Mouse (Mus musculus): ENCODE measurements around the gene Tead3.
"Not testable (repeated sequence)": the region's sequence is repeated elsewhere in the genome, so short reads cannot be mapped to it uniquely, and the experiment has no call there.

The Tead3 gene

GRCm38 (mm10) chr17:28358576-28359261 is 8.1 kb upstream of the Tead3 start:
- DNase-seq: peak; percentile 27

- DNase-seq: peak; percentile 90
These were observed 5.3 kb upstream of the Tead3 start for GRCm38 (mm10) chr17:28355871-28356270.

GRCm38 (mm10) chr17:28352018-28352417 is 1.4 kb upstream of the Tead3 start:
- no peak for DNase-seq

- DNase-seq: no peak
These were observed 805 bp upstream of the Tead3 start for GRCm38 (mm10) chr17:28351353-28351890.

- no peak for DNase-seq
These were observed 634 bp downstream of the Tead3 start for GRCm38 (mm10) chr17:28349901-28350465.

- DNase-seq: no peak
These were observed 1.2 kb downstream of the Tead3 start for GRCm38 (mm10) chr17:28349264-28349880.

- DNase-seq: peak; percentile 33
These were observed 2.4 kb downstream of the Tead3 start for GRCm38 (mm10) chr17:28348211-28348610.

- no peak for DNase-seq
These were observed 3.3 kb downstream of the Tead3 start for GRCm38 (mm10) chr17:28347327-28347726.

GRCm38 (mm10) chr17:28345882-28346281 is 4.7 kb downstream of the Tead3 start:
- peak; percentile 20 for DNase-seq

GRCm38 (mm10) chr17:28345271-28345721 is 5.3 kb downstream of the Tead3 start:
- DNase-seq: peak; percentile 28

- DNase-seq: no peak
These were observed 5.9 kb downstream of the Tead3 start for GRCm38 (mm10) chr17:28344670-28345069.

- peak; percentile 55 for DNase-seq
These were observed 6.5 kb downstream of the Tead3 start for GRCm38 (mm10) chr17:28344050-28344607.

- peak; percentile 95 for DNase-seq
These were observed 9.5 kb downstream of the Tead3 start for GRCm38 (mm10) chr17:28341091-28341490.

- DNase-seq: no peak
These were observed 10.0 kb downstream of the Tead3 start for GRCm38 (mm10) chr17:28340578-28340977.

- no peak for DNase-seq
These were observed 13.1 kb downstream of the Tead3 start for GRCm38 (mm10) chr17:28337547-28337946.

GRCm38 (mm10) chr17:28335267-28335666 is 15.3 kb downstream of the Tead3 start:
- DNase-seq: no peak

- no peak for DNase-seq
These were observed 17.6 kb downstream of the Tead3 start for GRCm38 (mm10) chr17:28332915-28333546.

GRCm38 (mm10) chr17:28332113-28332914 is 18.3 kb downstream of the Tead3 start:
- no peak for DNase-seq

GRCm38 (mm10) chr17:28331241-28332112 is 19.1 kb downstream of the Tead3 start:
- DNase-seq: no peak

GRCm38 (mm10) chr17:28330590-28330989 is 20.0 kb downstream of the Tead3 start:
- DNase-seq: not testable (repeated sequence)

GRCm38 (mm10) chr17:28330232-28330546 is 20.4 kb downstream of the Tead3 start:
- DNase-seq: no peak
